Mouse (Mus musculus) liver, embryonic 14.5 days (tissue): Measurements from ENCODE around the gene Nxpe4.

Source experiments
- CTCF ChIP-seq: IDR thresholded peaks from 2 replicates; pipeline ENCODE4 v1.5.1; 2016; ENCODE audit warnings: antibody characterized with exemption, low read depth, control low read depth
- EP300 ChIP-seq: IDR thresholded peaks from 2 replicates; pipeline ENCODE4 v1.6.1; 2016; ENCODE audit warnings: antibody characterized with exemption, low read depth

DNA sequence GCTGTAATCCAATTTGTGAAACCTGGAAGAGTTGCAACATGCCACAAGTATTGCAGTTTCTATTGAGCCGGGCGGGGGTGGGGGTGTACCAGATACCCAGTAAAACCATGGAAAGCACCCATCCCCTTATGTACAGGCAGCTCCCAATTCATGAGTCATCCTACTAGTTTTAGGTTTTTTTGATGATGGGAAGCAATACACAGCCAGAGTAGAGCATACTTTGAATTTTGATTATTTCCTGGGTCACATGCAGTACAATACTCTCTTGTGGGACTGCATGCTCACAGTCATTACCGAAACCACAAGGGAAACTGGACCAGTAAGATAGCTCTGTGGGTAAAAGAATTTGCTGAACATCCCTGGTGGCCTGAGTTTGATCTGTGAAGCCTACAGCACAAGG, 195.3 kb downstream of the Nxpe4 start:
- TF ChIP-seq EP300 (peak; percentile 48), CTCF (no peak)
